Mouse (Mus musculus): ENCODE data around the gene Gm20911. TPM values are rescaled to one million over a fixed set of nuclear protein-coding genes. Genes with fewer than 3 reads are reported as not detected.
"Not testable (repeated sequence)": the region's sequence is repeated elsewhere in the genome, so short reads cannot be mapped to it uniquely, and the experiment has no call there.

Gm20911 gene
- polyA plus RNA-seq (2015; fragmentation: Nextera tagmentation; extraction: Ambion mirVana), result not detected in 2 replicates

GRCm38 (mm10) chrY:81457707-81458106, at the start of gene Gm20911:
TSS of gene Gm20911 (plus strand) at chrY:81458007.
- no CpG with 5 or more reads among the region's 6 CpGs for WGBS
- H3K4me1 ChIP-seq (ENCODE audit: control insufficient read depth, insufficient read depth, low read length); H3K27ac ChIP-seq (ENCODE audit: low read length); ATAC-seq (ENCODE audit: insufficient read depth, low FRiP score); H3K9ac ChIP-seq (ENCODE audit: low read length); H3K9me3 ChIP-seq (replicated peaks; ENCODE audit: control insufficient read depth, low read length); H3K4me3 ChIP-seq (replicated peaks; ENCODE audit: low read length); H3K27me3 ChIP-seq (ENCODE audit: control insufficient read depth, insufficient read depth, low read length); H3K4me2 ChIP-seq (ENCODE audit: low read depth, low read length); H3K36me3 ChIP-seq (ENCODE audit: control insufficient read depth, insufficient read depth, low read length): not testable (repeated sequence)

Measured in stomach, embryonic 16.5 days (tissue).